Mouse (Mus musculus) lung, embryonic 15.5 days (tissue): ENCODE results near the gene 2610528A11Rik. TPM values are rescaled to one million over a fixed set of nuclear protein-coding genes. Genes with fewer than 3 reads are reported as not detected.
"Not testable (repeated sequence)": the region's sequence is repeated elsewhere in the genome, so short reads cannot be mapped to it uniquely, and the experiment has no call there.

Experiments
- ATAC-seq: fragments of 200-750 bp; cut with Nextera tagmentation; 2 replicates; pipeline ENCODE4 v1.8.0; 2017; ENCODE audit warnings: moderate number of reproducible peaks, borderline replicate concordance; ENCODE audit not compliant: low FRiP score, low TSS enrichment; ENCODE audit errors: extremely low read depth
- H3K27ac ChIP-seq: fragments of 300-500 bp; sonication (generic); 2 replicates; pipeline ENCODE4 v1.5.1; 2015; ENCODE audit warnings: moderate library complexity, mild to moderate bottlenecking, inconsistent platforms
- H3K27me3 ChIP-seq: fragments of 300-500 bp; sonication (generic); 2 replicates; pipeline ENCODE4 v1.6.1; 2015; ENCODE audit warnings: inconsistent platforms
- H3K36me3 ChIP-seq: fragments of 300-500 bp; sonication (generic); 2 replicates; pipeline ENCODE4 v1.6.1; 2015; ENCODE audit warnings: inconsistent platforms
- H3K4me1 ChIP-seq: fragments of 300-500 bp; sonication (generic); 2 replicates; pipeline ENCODE4 v1.6.1; 2015; ENCODE audit warnings: inconsistent platforms
- H3K4me2 ChIP-seq: fragments of 300-500 bp; sonication (generic); 2 replicates; pipeline ENCODE4 v1.6.1; 2015; ENCODE audit warnings: inconsistent platforms, mild to moderate bottlenecking, moderate library complexity
- H3K4me3 ChIP-seq: fragments of 300-500 bp; sonication (generic); 2 replicates; pipeline ENCODE4 v1.5.1; 2015; ENCODE audit warnings: mild to moderate bottlenecking, inconsistent platforms
- H3K9ac ChIP-seq: fragments of 300-500 bp; sonication (generic); 2 replicates; pipeline ENCODE4 v1.6.1; 2015; ENCODE audit warnings: inconsistent platforms
- H3K9me3 ChIP-seq: fragments of 300-500 bp; sonication (generic); 2 replicates; pipeline ENCODE4 v1.6.1; 2016; ENCODE audit warnings: inconsistent platforms
- WGBS: fragments of 180-500 bp; shearing (Covaris S2); methylation state at CpG from one replicate; pipeline ENCODE4 v1.1.7; 2015; 5-methylcytosine and 5-hydroxymethylcytosine counted together
- polyA plus RNA-seq: library from polyadenylated mRNA; unstranded; fragments of >200 nt; fragmentation: Nextera tagmentation; extraction: Ambion mirVana; gene quantifications from 2 replicates; pipeline ENCODE4 v1.2.1, GENCODE M21; 2015

2610528A11Rik gene
- polyA plus RNA-seq = 0.82 and 1.4 TPM in 2 replicates

- WGBS = 50% methylated on average over 3 of the region's 3 CpGs
- Histone ChIP-seq H3K9ac (no peak within 1 kb of the TSS), H3K36me3 (no peaks in the 10 kb centered on the region), H3K27me3 (no peaks in the 10 kb centered on the region), H3K4me1 (no peaks in the 10 kb centered on the region), H3K27ac (no peak within 1 kb of the TSS), H3K9me3 (no peaks in the 10 kb centered on the region), H3K4me3 (no peak within 1 kb of the TSS), H3K4me2 (no peak within 1 kb of the TSS)
- ATAC-seq = no peak
Measured at GRCm38 (mm10) chr14:37113922-37114321, at the start of gene 2610528A11Rik. Gene 2610528A11Rik, minus strand, starts transcription at chr14:37114022.

GRCm38 (mm10) chr14:37163277-37163956 lies 49.6 kb upstream of the 2610528A11Rik start:
- H3K9ac ChIP-seq = no peak overlapping the region
- 0 out of 2 replicates have a peak, but pooled peaks cover 4% of the 10 kb centered on the region for H3K9me3 ChIP-seq
- H3K36me3 ChIP-seq = no peaks in the 10 kb centered on the region
- no peak for ATAC-seq
- no peak overlapping the region for H3K4me2 ChIP-seq
- 64% methylated on average over 4 of the region's 4 CpGs for WGBS
- H3K4me3 ChIP-seq = no peak overlapping the region
- H3K4me1 ChIP-seq = no peaks in the 10 kb centered on the region
- no peaks in the 10 kb centered on the region for H3K27me3 ChIP-seq
- no peak overlapping the region for H3K27ac ChIP-seq

- H3K27me3 ChIP-seq = no peaks in the 10 kb centered on the region
- WGBS = 93% methylated on average over 1 of the region's 1 CpGs
Measured at GRCm38 (mm10) chr14:37154391-37154790, 40.6 kb upstream of the 2610528A11Rik start.

GRCm38 (mm10) chr14:37139051-37139710 lies 25.4 kb upstream of the 2610528A11Rik start:
- Histone ChIP-seq H3K9ac (no peak overlapping the region), H3K4me1 (peaks cover 4% of the 10 kb centered on the region), H3K27me3 (no peaks in the 10 kb centered on the region), H3K36me3 (no peaks in the 10 kb centered on the region), H3K4me2 (no peak overlapping the region), H3K9me3 (no peaks in the 10 kb centered on the region), H3K4me3 (no peak overlapping the region), H3K27ac (no peak overlapping the region)
- no peak for ATAC-seq
- 74% methylated on average over 8 of the region's 8 CpGs for WGBS

More at GRCm38 (mm10) chr14:37154391-37154790, 40.6 kb upstream of the 2610528A11Rik start:
- Histone ChIP-seq H3K4me3 (no peak overlapping the region), H3K4me2 (no peak overlapping the region), H3K36me3 (no peaks in the 10 kb centered on the region), H3K27ac (no peak overlapping the region), H3K9ac (no peak overlapping the region), H3K4me1 (no peaks in the 10 kb centered on the region), H3K9me3 (no peaks in the 10 kb centered on the region)
- ATAC-seq = no peak

- H3K4me1 ChIP-seq, ATAC-seq, H3K4me2 ChIP-seq, H3K27me3 ChIP-seq, H3K9me3 ChIP-seq, H3K4me3 ChIP-seq, H3K9ac ChIP-seq, H3K36me3 ChIP-seq, H3K27ac ChIP-seq: not testable (repeated sequence)
- 64% methylated on average over 2 of the region's 3 CpGs for WGBS
Measured at GRCm38 (mm10) chr14:37137596-37137995, 23.8 kb upstream of the 2610528A11Rik start.

GRCm38 (mm10) chr14:37136110-37136509 lies 22.3 kb upstream of the 2610528A11Rik start:
- peaks cover 6% of the 10 kb centered on the region for H3K4me1 ChIP-seq
- no peak overlapping the region; the same call in 1 of the 2 replicates for H3K4me2 ChIP-seq
- H3K9me3 ChIP-seq = no peaks in the 10 kb centered on the region
- WGBS = 70% methylated on average over 4 of the region's 4 CpGs
- H3K27ac ChIP-seq = no peak overlapping the region
- H3K27me3 ChIP-seq = no peaks in the 10 kb centered on the region
- peaks cover 13% of the 10 kb centered on the region for H3K36me3 ChIP-seq
- ATAC-seq = no peak
- H3K9ac ChIP-seq = no peak overlapping the region
- H3K4me3 ChIP-seq = no peak overlapping the region

GRCm38 (mm10) chr14:37135671-37136070 lies 21.8 kb upstream of the 2610528A11Rik start:
- Histone ChIP-seq H3K4me2 (peak overlapping the region; percentile 63), H3K27ac (no peak overlapping the region), H3K27me3 (no peaks in the 10 kb centered on the region), H3K9ac (peak overlapping the region; percentile 45; the same call in 1 of the 2 replicates), H3K4me1 (peaks cover 6% of the 10 kb centered on the region), H3K4me3 (peak overlapping the region; percentile 75), H3K36me3 (peaks cover 17% of the 10 kb centered on the region), H3K9me3 (no peaks in the 10 kb centered on the region)
- 0 out of 2 replicates have a peak, but pooled peaks have one; percentile 21 for ATAC-seq
- WGBS = 2% methylated on average over 10 of the region's 10 CpGs

- no peaks in the 10 kb centered on the region for H3K9me3 ChIP-seq
- H3K4me1 ChIP-seq = peaks cover 6% of the 10 kb centered on the region
- WGBS = under 1% methylated on average over 38 of the region's 38 CpGs
- peak within 1 kb of the TSS; percentile 75 for H3K9ac ChIP-seq
- H3K4me2 ChIP-seq = peak within 1 kb of the TSS; percentile 63
- H3K4me3 ChIP-seq = peak within 1 kb of the TSS; percentile 75
- H3K36me3 ChIP-seq = peaks cover 22% of the 10 kb centered on the region
- peak within 1 kb of the TSS; percentile 78 for H3K27ac ChIP-seq
- H3K27me3 ChIP-seq = no peaks in the 10 kb centered on the region
- ATAC-seq = peak; percentile 99
Measured at GRCm38 (mm10) chr14:37135127-37135593, 21.3 kb upstream of the 2610528A11Rik start, which contains the start of gene Ghitm. Gene Ghitm, minus strand, starts transcription at chr14:37135272.

- H3K4me1 ChIP-seq = peaks cover 6% of the 10 kb centered on the region
- H3K36me3 ChIP-seq = peaks cover 23% of the 10 kb centered on the region
- H3K9ac ChIP-seq = peak overlapping the region; percentile 75
- WGBS = 1% methylated on average over 40 of the region's 40 CpGs
- ATAC-seq = peak; percentile 28; the same call in 1 of the 2 replicates
- peak overlapping the region; percentile 78 for H3K27ac ChIP-seq
- peak overlapping the region; percentile 75 for H3K4me3 ChIP-seq
- no peaks in the 10 kb centered on the region for H3K9me3 ChIP-seq
- H3K4me2 ChIP-seq = peak overlapping the region; percentile 58
- H3K27me3 ChIP-seq = no peaks in the 10 kb centered on the region
Measured at GRCm38 (mm10) chr14:37134304-37135126, 20.7 kb upstream of the 2610528A11Rik start.

GRCm38 (mm10) chr14:37127652-37128051 lies 13.8 kb upstream of the 2610528A11Rik start:
- Histone ChIP-seq H3K27ac (no peak overlapping the region), H3K4me2 (no peak overlapping the region), H3K4me1 (no peaks in the 10 kb centered on the region), H3K27me3 (no peaks in the 10 kb centered on the region), H3K9me3 (no peaks in the 10 kb centered on the region), H3K4me3 (no peak overlapping the region), H3K9ac (no peak overlapping the region), H3K36me3 (peaks cover 65% of the 10 kb centered on the region)
- no peak for ATAC-seq
- WGBS = 43% methylated on average over 4 of the region's 4 CpGs

- Histone ChIP-seq H3K36me3 (peaks cover 20% of the 10 kb centered on the region), H3K27ac (no peak overlapping the region), H3K9me3 (no peaks in the 10 kb centered on the region), H3K4me3 (no peak overlapping the region), H3K4me2 (no peak overlapping the region), H3K9ac (no peak overlapping the region), H3K4me1 (no peaks in the 10 kb centered on the region), H3K27me3 (no peaks in the 10 kb centered on the region)
- ATAC-seq = no peak
- 95% methylated on average over 4 of the region's 4 CpGs for WGBS
Measured at GRCm38 (mm10) chr14:37119233-37119632, 5.4 kb upstream of the 2610528A11Rik start.
